Mouse (Mus musculus): Measurements from ENCODE around the gene Acer3. TPM values are rescaled to one million over a fixed set of nuclear protein-coding genes. Genes with fewer than 3 reads are reported as not detected.

Acer3 gene
- polyA plus RNA-seq, 2 experiments = 23.6 to 35.7 TPM

- no peak overlapping the region for H3K9ac ChIP-seq (ENCODE audit: low read depth, low read length, severe bottlenecking)
- no peaks in the 10 kb centered on the region for H3K9me3 ChIP-seq (ENCODE audit: control insufficient read depth, low read length)
- H3K27me3 ChIP-seq (ENCODE audit: control insufficient read depth, insufficient read depth, low read length) = no peaks in the 10 kb centered on the region
- WGBS = 67% methylated on average over 5 of the region's 5 CpGs
- H3K4me1 ChIP-seq (ENCODE audit: control insufficient read depth, insufficient read depth, low read length) = peaks cover 13% of the 10 kb centered on the region
- H3K27ac ChIP-seq (replicated peaks; ENCODE audit: low read depth, low read length) = no peak overlapping the region
- no peak for ATAC-seq (ENCODE audit: low FRiP score, low read depth)
- H3K4me2 ChIP-seq (replicated peaks; ENCODE audit: low read depth, low read length, severe bottlenecking) = no peak overlapping the region
- H3K4me3 ChIP-seq (replicated peaks; ENCODE audit: low read length) = no peak overlapping the region
- no peak for TF ChIP-seq POLR2A (IDR thresholded peaks at IDR 0.05; ENCODE audit: borderline replicate concordance, extremely low read depth, insufficient read depth, insufficient read length)
- H3K36me3 ChIP-seq (ENCODE audit: control insufficient read depth, insufficient read depth, low read length) = no peaks in the 10 kb centered on the region
- no peak for DNase-seq (ENCODE audit: low spot score)
These were observed 163.2 kb downstream of the Acer3 start for GRCm38 (mm10) chr7:98157636-98158332.

Other genes with a start within 250 kb of the Acer3 start
- 18.1 and 24.0 TPM in 2 replicates for gene Myo7a, start 201.7 kb downstream of the Acer3 start, polyA plus RNA-seq (2012; rRNA removed)
- gene Myo7a, start 201.7 kb downstream of the Acer3 start, polyA plus RNA-seq (2014; fragmentation: Nextera tagmentation; extraction: Ambion mirVana) = 8.1 and 11.3 TPM in 2 replicates
- gene Omp, start 175.7 kb downstream of the Acer3 start, polyA plus RNA-seq (2012; rRNA removed) = 0.25 and 0.38 TPM in 2 replicates
- gene Omp, start 175.7 kb downstream of the Acer3 start, polyA plus RNA-seq (2014; fragmentation: Nextera tagmentation; extraction: Ambion mirVana) = 0.17 and 0.18 TPM in 2 replicates
- 9.6 and 11.3 TPM in 2 replicates for gene Capn5, start 142.9 kb downstream of the Acer3 start, polyA plus RNA-seq (2012; rRNA removed)
- gene Capn5, start 142.9 kb downstream of the Acer3 start, polyA plus RNA-seq (2014; fragmentation: Nextera tagmentation; extraction: Ambion mirVana) = 5.6 and 6.5 TPM in 2 replicates
- gene B3gnt6, start 121.7 kb downstream of the Acer3 start, polyA plus RNA-seq (2012; rRNA removed) = 0.08 and 0.12 TPM in 2 replicates
- 0.14 TPM in 1 of 2 replicates, not detected in the other for gene B3gnt6, start 121.7 kb downstream of the Acer3 start, polyA plus RNA-seq (2014; fragmentation: Nextera tagmentation; extraction: Ambion mirVana)
- 44.0 and 61.0 TPM in 2 replicates for gene Tsku, start 40.1 kb upstream of the Acer3 start, polyA plus RNA-seq (2012; rRNA removed)
- gene Tsku, start 40.1 kb upstream of the Acer3 start, polyA plus RNA-seq (2014; fragmentation: Nextera tagmentation; extraction: Ambion mirVana) = 28.6 and 31.4 TPM in 2 replicates
- 0.09 TPM in 1 of 2 replicates, not detected in the other for gene Gucy2d, start 119.2 kb upstream of the Acer3 start, polyA plus RNA-seq (2012; rRNA removed)
- not detected in 2 replicates for gene Gucy2d, start 119.2 kb upstream of the Acer3 start, polyA plus RNA-seq (2014; fragmentation: Nextera tagmentation; extraction: Ambion mirVana)
- 12.3 and 16.1 TPM in 2 replicates for gene Lrrc32, start 168.1 kb upstream of the Acer3 start, polyA plus RNA-seq (2012; rRNA removed)
- 8.9 and 10.5 TPM in 2 replicates for gene Lrrc32, start 168.1 kb upstream of the Acer3 start, polyA plus RNA-seq (2014; fragmentation: Nextera tagmentation; extraction: Ambion mirVana)